Mouse (Mus musculus) bone marrow macrophage, adult 2 months (primary cell): ENCODE measurements around the gene Baiap2.

Experiments
- CTCF ChIP-seq: IDR thresholded peaks from 2 replicates; pipeline ENCODE4 v1.5.1; 2012; ENCODE audit warnings: low read depth, mild to moderate bottlenecking, low read length, moderate library complexity
- POLR2A ChIP-seq: IDR thresholded peaks from 2 replicates; pipeline ENCODE4 v1.6.1; 2012; ENCODE audit warnings: mild to moderate bottlenecking, low read depth, low read length, borderline replicate concordance

DNA sequence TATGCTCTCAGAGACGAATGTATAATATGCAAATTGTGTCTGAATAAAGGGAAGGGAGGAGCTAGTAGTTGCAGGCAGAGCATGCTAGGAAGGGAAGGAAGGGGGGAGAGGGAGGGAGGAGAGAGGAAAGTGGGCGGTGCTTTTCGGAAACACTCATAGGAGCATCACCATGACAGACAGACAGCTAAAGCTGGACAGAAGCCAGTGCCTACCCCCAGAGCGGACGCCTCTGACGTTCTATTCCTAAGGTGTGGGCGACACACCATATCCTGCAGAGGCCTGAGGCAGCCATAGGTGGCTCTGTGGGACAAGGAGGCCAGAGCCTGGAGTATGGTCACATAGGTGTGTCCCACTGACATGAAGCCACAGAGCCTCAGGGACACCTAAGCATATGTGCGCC, 97.9 kb downstream of the Baiap2 start:
- TF ChIP-seq CTCF (no peak), POLR2A (no peak)
